Mouse (Mus musculus): ENCODE measurements around the gene Irs2.

DNA sequence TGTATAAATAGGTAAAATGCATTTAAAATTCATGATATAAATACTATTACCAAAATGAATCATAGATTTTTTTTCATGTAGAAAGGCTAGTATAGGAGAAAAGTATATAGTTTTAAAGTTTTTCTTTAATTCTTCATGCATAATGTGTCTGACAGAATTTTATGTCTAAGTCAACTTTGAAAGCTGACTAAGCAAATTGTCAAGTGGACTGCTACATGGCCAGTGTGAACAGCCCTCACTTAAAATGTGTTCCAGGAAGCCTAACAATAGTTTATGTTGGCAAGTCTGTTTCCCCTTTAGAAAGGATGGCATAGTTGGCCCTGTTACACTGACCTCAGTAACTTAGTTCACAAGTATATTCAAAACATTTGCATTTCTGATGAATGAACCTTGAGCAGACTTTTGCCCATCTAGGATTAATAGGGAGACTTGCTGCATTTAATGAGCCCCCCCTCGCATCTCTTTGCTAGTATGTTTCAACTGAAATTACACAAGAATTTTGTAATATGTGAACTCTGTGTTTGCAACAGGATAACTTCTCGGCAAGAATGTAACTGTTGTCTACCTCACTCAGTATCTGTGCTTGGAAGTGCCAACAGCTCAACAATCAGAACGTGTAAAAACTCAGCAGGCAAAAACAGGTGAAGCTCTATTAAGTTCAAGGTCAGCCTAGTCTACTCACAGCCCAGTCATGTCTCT lies 3.7 kb upstream of the Irs2 start:
- TF ChIP-seq TAL1 (IDR thresholded peaks at IDR 0.05; ENCODE audit: low read length) (no peak), GATA1 (IDR thresholded peaks at IDR 0.05; ENCODE audit: low read length) (no peak)
